Mouse (Mus musculus): ENCODE data around the gene Zfp39.
"Not testable (repeated sequence)": the region's sequence is repeated elsewhere in the genome, so short reads cannot be mapped to it uniquely, and the experiment has no call there.

The Zfp39 gene

GRCm38 (mm10) chr11:58838951-58839350, 65.1 kb downstream of the Zfp39 start, which contains the start of gene Olfr311:
Gene Olfr311 (plus strand): TSS chr11:58839251.
- in situ Hi-C loops (cut with MboI, MseI), result not testable (repeated sequence)
